Mouse (Mus musculus): ENCODE measurements around the gene Oscar. TPM values are rescaled to one million over a fixed set of nuclear protein-coding genes. Genes with fewer than 3 reads are reported as not detected.
"Not testable (repeated sequence)": the region's sequence is repeated elsewhere in the genome, so short reads cannot be mapped to it uniquely, and the experiment has no call there.

Oscar gene
- polyA plus RNA-seq, 1 experiment from 2014 or later: 0.20 TPM

DNA sequence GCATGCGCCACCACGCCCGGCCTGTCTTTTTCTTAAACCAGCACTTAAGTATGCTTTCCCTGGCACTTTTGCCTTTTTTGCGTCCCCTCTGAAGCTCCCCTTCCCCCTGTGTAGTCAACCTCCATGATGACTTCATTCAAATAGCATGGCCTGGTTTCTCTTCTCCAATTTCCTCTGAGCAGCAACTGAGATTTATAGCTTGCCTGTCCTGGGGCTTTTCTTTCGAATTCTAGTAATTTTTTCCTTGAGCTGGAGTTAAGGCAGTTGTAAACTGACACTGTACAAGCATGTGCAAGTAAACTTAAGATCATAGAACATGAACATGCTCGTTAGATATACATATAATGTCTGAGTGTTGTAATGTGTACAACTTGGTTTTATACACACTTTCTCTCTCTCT lies 8.6 kb downstream of the Oscar start:
- H3K9me3 ChIP-seq (replicated peaks; ENCODE audit: control insufficient read depth, low read length): no peaks in the 10 kb centered on the region
- no peaks in the 10 kb centered on the region for H3K36me3 ChIP-seq (replicated peaks; ENCODE audit: control insufficient read depth, insufficient read depth, low read depth, low read length)
- ATAC-seq (replicated peaks; ENCODE audit: insufficient number of reproducible peaks, low FRiP score, low TSS enrichment, low read depth) (no peak), DNase-seq (ENCODE audit: low spot score) (no peak)
- H3K4me2 ChIP-seq (ENCODE audit: low read depth, low read length): no peak overlapping the region
- 84% methylated on average over 6 of the region's 6 CpGs for WGBS
- no peaks in the 10 kb centered on the region for H3K4me1 ChIP-seq (ENCODE audit: control insufficient read depth, insufficient read depth, low read length)
- H3K9ac ChIP-seq (replicated peaks; ENCODE audit: low read length): no peak overlapping the region
- H3K27me3 ChIP-seq (ENCODE audit: control insufficient read depth, insufficient read depth, low read length): no peaks in the 10 kb centered on the region
- no peak overlapping the region for H3K4me3 ChIP-seq (ENCODE audit: low read depth, low read length)
- no peak overlapping the region for H3K27ac ChIP-seq (replicated peaks; ENCODE audit: low read depth, low read length)

- H3K4me2 ChIP-seq (ENCODE audit: low read depth, low read length): no peak overlapping the region
- H3K9me3 ChIP-seq (replicated peaks; ENCODE audit: control insufficient read depth, low read length): no peaks in the 10 kb centered on the region
- H3K27ac ChIP-seq (replicated peaks; ENCODE audit: low read depth, low read length): no peak overlapping the region
- no peak overlapping the region for H3K9ac ChIP-seq (replicated peaks; ENCODE audit: low read length)
- WGBS: 28% methylated on average over 2 of the region's 2 CpGs
- H3K36me3 ChIP-seq (replicated peaks; ENCODE audit: control insufficient read depth, insufficient read depth, low read depth, low read length): no peaks in the 10 kb centered on the region
- no peaks in the 10 kb centered on the region for H3K4me1 ChIP-seq (ENCODE audit: control insufficient read depth, insufficient read depth, low read length)
- H3K4me3 ChIP-seq (ENCODE audit: low read depth, low read length): no peak overlapping the region
- DNase-seq (ENCODE audit: low spot score) (peak; percentile 25), ATAC-seq (replicated peaks; ENCODE audit: insufficient number of reproducible peaks, low FRiP score, low TSS enrichment, low read depth) (no peak)
- H3K27me3 ChIP-seq (ENCODE audit: control insufficient read depth, insufficient read depth, low read length): no peaks in the 10 kb centered on the region
These were observed 9.2 kb downstream of the Oscar start for GRCm38 (mm10) chr7:3606798-3607197.

DNA sequence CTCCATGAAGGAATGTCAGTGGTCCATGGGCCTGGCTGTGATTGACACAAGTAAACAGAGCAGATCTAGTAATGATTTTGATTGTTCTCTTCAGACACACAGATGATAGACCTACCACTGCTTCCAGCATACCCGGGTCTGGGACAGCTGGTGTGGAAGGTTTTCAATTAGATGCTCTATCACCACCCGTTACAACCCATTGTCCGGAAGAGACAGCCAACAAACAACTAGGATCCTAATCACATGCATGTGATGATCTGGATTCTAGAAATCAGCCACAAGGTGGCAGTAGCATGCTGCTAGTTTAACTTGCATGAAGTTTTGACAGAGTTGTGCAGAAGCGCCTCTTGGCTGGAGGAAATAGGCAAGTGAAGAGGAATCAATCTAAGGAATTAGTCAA lies 14.8 kb downstream of the Oscar start:
- no peak overlapping the region for H3K4me2 ChIP-seq (ENCODE audit: low read depth, low read length)
- WGBS: 20% methylated on average over 4 of the region's 4 CpGs

DNA sequence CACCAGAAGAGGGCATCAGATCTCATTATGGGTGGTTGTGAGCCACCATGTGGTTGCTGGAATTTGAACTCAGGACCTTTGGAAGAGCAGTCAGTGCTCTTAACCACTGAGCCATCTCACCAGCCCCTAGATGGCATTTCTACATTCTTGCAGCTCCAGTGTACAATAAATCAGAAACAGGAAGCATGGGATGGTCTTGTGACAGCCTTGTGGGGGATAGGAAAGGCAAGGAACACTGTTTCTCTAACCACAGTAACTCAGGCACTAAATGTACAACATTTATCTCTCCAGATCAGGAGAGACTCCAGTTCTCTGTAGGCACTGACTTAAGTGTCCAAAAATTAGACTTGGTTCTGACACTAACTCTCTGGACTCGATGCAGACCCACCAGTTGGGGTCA lies 18.2 kb downstream of the Oscar start:
- not testable (repeated sequence) for H3K4me1 ChIP-seq (ENCODE audit: control insufficient read depth, insufficient read depth, low read length); H3K27me3 ChIP-seq (ENCODE audit: control insufficient read depth, insufficient read depth, low read length); H3K4me2 ChIP-seq (ENCODE audit: low read depth, low read length); H3K27ac ChIP-seq (replicated peaks; ENCODE audit: low read depth, low read length); ATAC-seq (replicated peaks; ENCODE audit: insufficient number of reproducible peaks, low FRiP score, low TSS enrichment, low read depth); H3K9me3 ChIP-seq (replicated peaks; ENCODE audit: control insufficient read depth, low read length); H3K4me3 ChIP-seq (ENCODE audit: low read depth, low read length); H3K36me3 ChIP-seq (replicated peaks; ENCODE audit: control insufficient read depth, insufficient read depth, low read depth, low read length); H3K9ac ChIP-seq (replicated peaks; ENCODE audit: low read length); DNase-seq (ENCODE audit: low spot score)
- 77% methylated on average over 1 of the region's 1 CpGs for WGBS

More for the DNA sequence above, 14.8 kb downstream of the Oscar start:
- Histone ChIP-seq H3K27ac (replicated peaks; ENCODE audit: low read depth, low read length) (no peak overlapping the region), H3K36me3 (replicated peaks; ENCODE audit: control insufficient read depth, insufficient read depth, low read depth, low read length) (no peaks in the 10 kb centered on the region), H3K9me3 (replicated peaks; ENCODE audit: control insufficient read depth, low read length) (no peaks in the 10 kb centered on the region), H3K4me3 (ENCODE audit: low read depth, low read length) (no peak overlapping the region), H3K27me3 (ENCODE audit: control insufficient read depth, insufficient read depth, low read length) (no peaks in the 10 kb centered on the region), H3K4me1 (ENCODE audit: control insufficient read depth, insufficient read depth, low read length) (no peaks in the 10 kb centered on the region), H3K9ac (replicated peaks; ENCODE audit: low read length) (no peak overlapping the region)
- ATAC-seq (replicated peaks; ENCODE audit: insufficient number of reproducible peaks, low FRiP score, low TSS enrichment, low read depth) (no peak; the same call in 1 of the 2 replicates), DNase-seq (ENCODE audit: low spot score) (peak; percentile 84)

DNA sequence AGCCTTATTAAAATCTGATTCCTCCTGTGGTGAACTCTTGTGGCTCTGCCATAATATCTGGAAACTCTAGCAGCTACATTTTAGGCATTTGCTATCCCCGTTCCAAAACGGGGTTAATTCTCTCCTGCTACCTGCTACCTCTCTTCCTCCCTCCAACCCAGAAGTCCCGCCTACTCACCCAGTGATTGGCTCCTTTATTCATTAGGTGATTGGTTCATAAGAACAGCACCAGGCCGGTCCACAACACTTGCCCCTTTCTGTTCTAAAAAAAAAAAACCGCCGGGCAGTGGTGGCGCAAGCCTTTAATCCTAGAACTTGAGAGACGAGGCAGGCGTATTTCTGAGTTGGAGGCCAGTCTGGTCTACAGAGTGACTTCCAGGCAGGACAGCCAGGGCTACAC lies 20.8 kb downstream of the Oscar start:
- Histone ChIP-seq H3K36me3 (replicated peaks; ENCODE audit: control insufficient read depth, insufficient read depth, low read depth, low read length) (no peaks in the 10 kb centered on the region), H3K4me1 (ENCODE audit: control insufficient read depth, insufficient read depth, low read length) (no peaks in the 10 kb centered on the region), H3K4me2 (ENCODE audit: low read depth, low read length) (no peak overlapping the region), H3K4me3 (ENCODE audit: low read depth, low read length) (no peak overlapping the region), H3K27me3 (ENCODE audit: control insufficient read depth, insufficient read depth, low read length) (no peaks in the 10 kb centered on the region), H3K27ac (replicated peaks; ENCODE audit: low read depth, low read length) (no peak overlapping the region), H3K9ac (replicated peaks; ENCODE audit: low read length) (no peak overlapping the region), H3K9me3 (replicated peaks; ENCODE audit: control insufficient read depth, low read length) (no peaks in the 10 kb centered on the region)
- DNase-seq (ENCODE audit: low spot score) (no peak), ATAC-seq (replicated peaks; ENCODE audit: insufficient number of reproducible peaks, low FRiP score, low TSS enrichment, low read depth) (no peak)
- WGBS: 14% methylated on average over 9 of the region's 9 CpGs

DNA sequence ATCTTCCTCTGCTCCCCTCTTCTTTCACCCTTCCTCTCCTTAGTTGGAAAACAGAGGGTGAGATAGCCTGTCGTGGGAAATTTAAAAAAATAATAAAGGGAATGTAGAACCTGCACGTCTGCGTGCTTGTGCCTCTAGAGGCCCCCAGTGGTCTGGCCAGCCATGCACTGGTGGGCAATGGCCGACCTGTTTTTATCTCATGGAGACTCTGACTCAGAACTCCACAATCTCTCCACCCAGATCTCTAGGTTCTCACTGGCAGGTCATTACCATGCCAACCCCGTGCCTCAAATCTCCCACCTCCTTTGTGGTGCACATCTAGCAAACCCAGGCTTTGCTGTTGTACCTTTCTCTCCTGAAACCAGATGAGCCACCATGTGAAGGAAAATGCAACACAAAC lies 21.3 kb downstream of the Oscar start:
- 29% methylated on average over 5 of the region's 5 CpGs for WGBS
- Histone ChIP-seq H3K4me2 (ENCODE audit: low read depth, low read length) (no peak overlapping the region), H3K27me3 (ENCODE audit: control insufficient read depth, insufficient read depth, low read length) (no peaks in the 10 kb centered on the region), H3K9ac (replicated peaks; ENCODE audit: low read length) (no peak overlapping the region), H3K36me3 (replicated peaks; ENCODE audit: control insufficient read depth, insufficient read depth, low read depth, low read length) (no peaks in the 10 kb centered on the region), H3K27ac (replicated peaks; ENCODE audit: low read depth, low read length) (no peak overlapping the region), H3K4me3 (ENCODE audit: low read depth, low read length) (no peak overlapping the region), H3K4me1 (ENCODE audit: control insufficient read depth, insufficient read depth, low read length) (no peaks in the 10 kb centered on the region), H3K9me3 (replicated peaks; ENCODE audit: control insufficient read depth, low read length) (no peaks in the 10 kb centered on the region)
- no peak for DNase-seq (ENCODE audit: low spot score)
- ATAC-seq (replicated peaks; ENCODE audit: insufficient number of reproducible peaks, low FRiP score, low TSS enrichment, low read depth): no peak

DNA sequence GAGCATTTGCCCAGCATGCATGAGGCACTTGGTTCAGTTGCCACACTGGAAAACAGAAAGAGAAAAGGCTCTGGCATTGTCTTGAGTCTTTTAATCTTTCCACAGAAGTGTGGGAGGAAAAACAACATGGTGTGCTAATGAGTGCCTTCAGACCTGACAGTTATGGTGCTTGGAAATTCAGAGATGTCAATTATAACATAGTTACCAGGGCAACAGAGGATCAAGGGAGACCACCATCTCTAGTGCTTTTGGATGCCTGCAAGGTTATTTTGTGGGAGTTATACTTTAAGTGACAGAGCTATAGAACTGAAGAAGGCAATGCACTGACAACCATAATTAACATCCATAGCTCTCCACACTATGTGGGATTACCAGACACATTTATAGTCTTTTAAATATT lies 22.1 kb downstream of the Oscar start:
- DNase-seq (ENCODE audit: low spot score) (no peak), ATAC-seq (replicated peaks; ENCODE audit: insufficient number of reproducible peaks, low FRiP score, low TSS enrichment, low read depth) (no peak)
- H3K9ac ChIP-seq (replicated peaks; ENCODE audit: low read length): no peak overlapping the region
- H3K4me3 ChIP-seq (ENCODE audit: low read depth, low read length): no peak overlapping the region
- no peaks in the 10 kb centered on the region for H3K27me3 ChIP-seq (ENCODE audit: control insufficient read depth, insufficient read depth, low read length)
- H3K36me3 ChIP-seq (replicated peaks; ENCODE audit: control insufficient read depth, insufficient read depth, low read depth, low read length): no peaks in the 10 kb centered on the region
- H3K4me1 ChIP-seq (ENCODE audit: control insufficient read depth, insufficient read depth, low read length): no peaks in the 10 kb centered on the region
- no peak overlapping the region for H3K27ac ChIP-seq (replicated peaks; ENCODE audit: low read depth, low read length)
- H3K4me2 ChIP-seq (ENCODE audit: low read depth, low read length): no peak overlapping the region
- no peaks in the 10 kb centered on the region for H3K9me3 ChIP-seq (replicated peaks; ENCODE audit: control insufficient read depth, low read length)

DNA sequence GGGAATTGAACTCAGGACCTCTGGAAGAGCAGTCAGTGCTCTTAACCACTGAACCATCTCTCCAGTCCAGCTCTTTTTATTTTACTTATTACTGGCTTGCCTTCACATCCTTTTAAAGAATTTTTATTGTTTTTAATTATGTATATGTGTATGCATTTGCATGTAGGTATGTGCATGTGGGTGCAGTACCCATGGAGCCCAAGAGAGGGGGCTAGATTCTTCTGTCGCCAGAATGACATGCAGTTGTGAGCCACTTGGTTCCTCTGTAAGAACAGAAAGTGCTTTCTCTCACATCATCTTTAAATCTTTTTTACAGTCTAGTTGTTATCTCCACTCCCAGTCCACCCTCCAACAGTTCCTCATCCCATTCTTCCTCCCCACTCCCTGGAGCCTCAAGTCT lies 24.4 kb downstream of the Oscar start:
- Histone ChIP-seq H3K4me3 (ENCODE audit: low read depth, low read length) (no peak overlapping the region), H3K9me3 (replicated peaks; ENCODE audit: control insufficient read depth, low read length) (no peaks in the 10 kb centered on the region), H3K9ac (replicated peaks; ENCODE audit: low read length) (no peak overlapping the region), H3K27me3 (ENCODE audit: control insufficient read depth, insufficient read depth, low read length) (no peaks in the 10 kb centered on the region), H3K36me3 (replicated peaks; ENCODE audit: control insufficient read depth, insufficient read depth, low read depth, low read length) (no peaks in the 10 kb centered on the region), H3K27ac (replicated peaks; ENCODE audit: low read depth, low read length) (no peak overlapping the region), H3K4me2 (ENCODE audit: low read depth, low read length) (no peak overlapping the region), H3K4me1 (ENCODE audit: control insufficient read depth, insufficient read depth, low read length) (no peaks in the 10 kb centered on the region)
- 88% methylated on average over 1 of the region's 1 CpGs for WGBS
- DNase-seq (ENCODE audit: low spot score) (no peak), ATAC-seq (replicated peaks; ENCODE audit: insufficient number of reproducible peaks, low FRiP score, low TSS enrichment, low read depth) (no peak)
